ENCODE assay signal across 13 mouse cellular contexts in genomic region chr4:100226619-100227018, GRCm38 (mm10).
A peak's percentile ranks its signal among the peaks of the same experiment; 100 is the strongest.
DNase-seq lines count a peak whose midpoint lies in the region; ATAC-seq and TF ChIP-seq lines count a peak whose summit lies in the region.
"Had no signal": no experiment of that assay in that cellular context is flagged by ENCODE, and none has a peak within 500 bp of the region (broad histone marks: within the 10 kb centered on the region; RNA-seq: fewer than 3 reads in every experiment).

No protein-coding gene starts in this region.

- peak; percentile 63 for DNase-seq in heart, adult 18-20 months
- DNase-seq in heart, postnatal 25 days (ENCODE audit: low spot score), result no peak
- DNase-seq in embryonic facial prominence, embryonic 10.5 days (ENCODE audit: low spot score), result no peak
- DNase-seq in heart, postnatal 0 days (ENCODE audit: low spot score), result peak; percentile 74
- no peak for DNase-seq in limb, embryonic 10.5 days (ENCODE audit: low spot score)
- DNase-seq in left cerebral cortex, postnatal 10 days (ENCODE audit: extremely low spot score in 1 of 2, low spot score in 2 of 2), result no peak
- no peak for DNase-seq in thymus, postnatal 36 days
- no peak for DNase-seq in midbrain, embryonic 14.5 days
- DNase-seq: right cerebral cortex, adult 18-20 months had no signal

- 74% methylated on average over 4 of the region's 4 CpGs for WGBS in embryonic facial prominence, embryonic 10.5 days
- 11% methylated on average over 4 of the region's 4 CpGs for WGBS in heart, postnatal 0 days
- 44% methylated on average over 4 of the region's 4 CpGs for WGBS in limb, embryonic 10.5 days
- 74% methylated on average over 4 of the region's 4 CpGs for WGBS in midbrain, embryonic 14.5 days

- TF ChIP-seq CTCF in heart, postnatal 0 days (IDR thresholded peaks at IDR 0.05; ENCODE audit: low read depth), result no peak

- no peaks in the 10 kb centered on the region for H3K36me3 ChIP-seq in embryonic facial prominence, embryonic 10.5 days (replicated peaks)
- H3K36me3 ChIP-seq in heart, postnatal 0 days (replicated peaks; ENCODE audit: control insufficient read depth, insufficient read depth, low read length), result no peaks in the 10 kb centered on the region
- no peaks in the 10 kb centered on the region for H3K36me3 ChIP-seq in limb, embryonic 10.5 days
- H3K36me3 ChIP-seq in midbrain, embryonic 14.5 days (ENCODE audit: control insufficient read depth, insufficient read depth, low read length), result no peaks in the 10 kb centered on the region
- H3K36me3 ChIP-seq: hindbrain, embryonic 12.5 days; neural tube, embryonic 13.5 days had no signal

- no peaks in the 10 kb centered on the region; the same call in 1 of the 2 replicates for H3K27me3 ChIP-seq in embryonic facial prominence, embryonic 10.5 days (replicated peaks; ENCODE audit: low read depth, poor library complexity, severe bottlenecking)
- H3K27me3 ChIP-seq in heart, postnatal 0 days (ENCODE audit: control insufficient read depth, insufficient read depth, low read length), result no peaks in the 10 kb centered on the region
- H3K27me3 ChIP-seq in limb, embryonic 10.5 days (ENCODE audit: low read depth, poor library complexity, severe bottlenecking), result no peaks in the 10 kb centered on the region
- H3K27me3 ChIP-seq in midbrain, embryonic 14.5 days (ENCODE audit: control insufficient read depth, insufficient read depth, low read length), result no peaks in the 10 kb centered on the region
- H3K27me3 ChIP-seq: hindbrain, embryonic 12.5 days had no signal

- no peak overlapping the region for H3K4me2 ChIP-seq in heart, postnatal 0 days (ENCODE audit: low read depth, low read length)
- H3K4me2 ChIP-seq in midbrain, embryonic 14.5 days (ENCODE audit: low read length), result no peak overlapping the region
- H3K4me2 ChIP-seq: hindbrain, embryonic 12.5 days; midbrain, embryonic 11.5 days; neural tube, embryonic 13.5 days had no signal

- H3K9ac ChIP-seq in heart, postnatal 0 days (replicated peaks; ENCODE audit: low read depth, low read length), result no peak overlapping the region
- H3K9ac ChIP-seq in midbrain, embryonic 14.5 days (replicated peaks; ENCODE audit: low read length), result no peak overlapping the region
- H3K9ac ChIP-seq: hindbrain, embryonic 12.5 days; liver, embryonic 14.5 days; neural tube, embryonic 13.5 days had no signal

- ATAC-seq in heart, postnatal 0 days (ENCODE audit: insufficient read depth, low read depth), result peak; percentile 76
- no peak for ATAC-seq in midbrain, embryonic 14.5 days (ENCODE audit: low FRiP score, low TSS enrichment)

- peak overlapping the region; percentile 16; the same call in 1 of the 2 replicates for H3K27ac ChIP-seq in embryonic facial prominence, embryonic 10.5 days (replicated peaks)
- peak overlapping the region; percentile 63 for H3K27ac ChIP-seq in heart, postnatal 0 days (ENCODE audit: low read depth)
- H3K27ac ChIP-seq in limb, embryonic 10.5 days, result 0 out of 2 replicates have a peak overlapping the region, but pooled peaks have one; percentile 7
- no peak overlapping the region for H3K27ac ChIP-seq in midbrain, embryonic 14.5 days (replicated peaks; ENCODE audit: low read depth, low read length)
- H3K27ac ChIP-seq: hindbrain, embryonic 12.5 days; liver, embryonic 14.5 days; neural tube, embryonic 13.5 days had no signal

- H3K9me3 ChIP-seq in embryonic facial prominence, embryonic 10.5 days, result no peaks in the 10 kb centered on the region
- H3K9me3 ChIP-seq in heart, postnatal 0 days (replicated peaks; ENCODE audit: control insufficient read depth, low read length), result no peaks in the 10 kb centered on the region
- no peaks in the 10 kb centered on the region for H3K9me3 ChIP-seq in limb, embryonic 10.5 days (replicated peaks)
- H3K9me3 ChIP-seq in midbrain, embryonic 14.5 days (ENCODE audit: control insufficient read depth, low read length), result no peaks in the 10 kb centered on the region
- H3K9me3 ChIP-seq: hindbrain, embryonic 12.5 days; neural tube, embryonic 13.5 days had no signal

- H3K4me1 ChIP-seq in embryonic facial prominence, embryonic 10.5 days, result peaks cover 52% of the 10 kb centered on the region
- H3K4me1 ChIP-seq in heart, postnatal 0 days (ENCODE audit: control insufficient read depth, insufficient read depth), result peaks cover 47% of the 10 kb centered on the region
- peaks cover 56% of the 10 kb centered on the region for H3K4me1 ChIP-seq in limb, embryonic 10.5 days
- H3K4me1 ChIP-seq in midbrain, embryonic 14.5 days (ENCODE audit: control insufficient read depth, insufficient read depth, low read length), result no peaks in the 10 kb centered on the region

- peak; percentile 47; the same call in 1 of the 2 replicates for TF ChIP-seq EP300 in heart, postnatal 0 days (IDR thresholded peaks at IDR 0.05; ENCODE audit: low read depth)

- intact Hi-C loops in heart, postnatal 25 days (cut with DNase I), result no loop called here
- intact Hi-C loops in left cerebral cortex, postnatal 10 days (cut with DNase I), result loop anchor here (10.0 kb wide), 1 partner anchor 178 kb away; no protein-coding TSS in a partner anchor

- no peak overlapping the region for H3K4me3 ChIP-seq in embryonic facial prominence, embryonic 10.5 days
- H3K4me3 ChIP-seq in heart, postnatal 0 days (ENCODE audit: low read depth, low read length), result no peak overlapping the region
- no peak overlapping the region for H3K4me3 ChIP-seq in limb, embryonic 10.5 days
- H3K4me3 ChIP-seq in midbrain, embryonic 14.5 days (replicated peaks; ENCODE audit: low read depth, low read length), result no peak overlapping the region
- H3K4me3 ChIP-seq: hindbrain, embryonic 12.5 days; neural tube, embryonic 13.5 days had no signal

Comparison
In these comparisons a context has a peak if more than half of its experiments do, and no peak if none do; other contexts are left out.
1. DNase-seq: peak in heart, adult 18-20 months (2 of 2) and heart, postnatal 0 days (single experiment); none in heart, postnatal 25 days (single experiment), embryonic facial prominence, embryonic 10.5 days (single experiment), limb, embryonic 10.5 days (single experiment), left cerebral cortex, postnatal 10 days (0 of 2), thymus, postnatal 36 days (0 of 2) and midbrain, embryonic 14.5 days (single experiment).